Mouse (Mus musculus) liver, adult 2 months (tissue): Measurements from ENCODE around the gene Resp18. TPM values are rescaled to one million over a fixed set of nuclear protein-coding genes. Genes with fewer than 3 reads are reported as not detected.
A peak's percentile ranks its signal among the peaks of the same experiment; 100 is the strongest.

Source experiments
- DNase-seq: peaks from one replicate; pipeline ENCODE4 v3.0.0-alpha.2; 2011; ENCODE audit warnings: low read depth, low spot score; ENCODE audit errors: extremely low read depth
- H3K27ac ChIP-seq: fragments of 200-500 bp; replicated peaks from 2 replicates; pipeline ENCODE4 v1.5.1; 2012; ENCODE audit warnings: low read depth, mild to moderate bottlenecking, control low read depth, inconsistent platforms, low read length; ENCODE audit not compliant: insufficient read depth
- H3K27me3 ChIP-seq: fragments of 200-500 bp; 2 replicates; pipeline ENCODE4 v1.6.1; 2012; ENCODE audit warnings: mild to moderate bottlenecking, moderate library complexity, low read length, inconsistent platforms; ENCODE audit not compliant: control insufficient read depth, insufficient read depth
- H3K36me3 ChIP-seq: fragments of 200-500 bp; 2 replicates; pipeline ENCODE4 v1.6.1; 2012; ENCODE audit warnings: low read length, inconsistent platforms; ENCODE audit not compliant: control insufficient read depth, insufficient read depth
- H3K4me1 ChIP-seq: fragments of 200-500 bp; 2 replicates; pipeline ENCODE4 v1.6.1; 2011; ENCODE audit warnings: low read length; ENCODE audit not compliant: control insufficient read depth, insufficient read depth
- H3K4me3 ChIP-seq: fragments of 200-500 bp; 2 replicates; pipeline ENCODE4 v1.5.1; 2011; ENCODE audit warnings: low read depth, mild to moderate bottlenecking, control low read depth, low read length, moderate library complexity; ENCODE audit not compliant: insufficient read depth
- H3K79me2 ChIP-seq: fragments of 200-500 bp; 2 replicates; pipeline ENCODE4 v1.6.1; 2012; ENCODE audit warnings: inconsistent platforms, mild to moderate bottlenecking, low read length, moderate library complexity; ENCODE audit not compliant: control insufficient read depth, insufficient read depth
- H3K9ac ChIP-seq: fragments of 200-500 bp; 2 replicates; pipeline ENCODE4 v1.6.1; 2012; ENCODE audit warnings: low read depth, mild to moderate bottlenecking, control low read depth, inconsistent platforms, low read length
- CTCF ChIP-seq: fragments of 200-500 bp; IDR thresholded peaks from 2 replicates; pipeline ENCODE4 v1.5.1; 2011; ENCODE audit warnings: low read depth, low read length, control low read depth
- POLR2A ChIP-seq: fragments of 200-500 bp; IDR thresholded peaks from 2 replicates; pipeline ENCODE4 v1.6.1; 2011; ENCODE audit warnings: low read length, control low read depth; ENCODE audit not compliant: insufficient read depth; ENCODE audit errors: extremely low read depth
- WGBS: fragments of 180-500 bp; shearing (Covaris S2); methylation state at CpG from one replicate; pipeline ENCODE4 v1.1.7; 2018; 5-methylcytosine and 5-hydroxymethylcytosine counted together
- polyA plus RNA-seq: library from polyadenylated mRNA; depleted of rRNA; stranded (reverse); fragments of >200 nt; gene quantifications from 2 replicates; pipeline ENCODE4 v1.2.3, GENCODE M21; 2012
- total RNA-seq: library from RNA; depleted of rRNA; stranded (reverse); fragments of >200 nt; gene quantifications from 2 replicates; pipeline ENCODE4 v1.2.3, GENCODE M21; 2014

Resp18 gene
- total and polyA plus RNA-seq, 2 experiments, result 0.28 TPM; not detected in 1

- TF ChIP-seq CTCF (no peak), POLR2A (no peak)
- WGBS, result 67% methylated on average over 7 of the region's 7 CpGs
- peak; percentile 49 for DNase-seq
- Histone ChIP-seq H3K4me3 (no peak overlapping the region), H3K27ac (no peak overlapping the region), H3K36me3 (no peaks in the 10 kb centered on the region), H3K27me3 (no peaks in the 10 kb centered on the region), H3K79me2 (no peaks in the 10 kb centered on the region), H3K9ac (no peak overlapping the region), H3K4me1 (no peaks in the 10 kb centered on the region)
Measured at GRCm38 (mm10) chr1:75284911-75285310, 6.7 kb upstream of the Resp18 start.

DNA sequence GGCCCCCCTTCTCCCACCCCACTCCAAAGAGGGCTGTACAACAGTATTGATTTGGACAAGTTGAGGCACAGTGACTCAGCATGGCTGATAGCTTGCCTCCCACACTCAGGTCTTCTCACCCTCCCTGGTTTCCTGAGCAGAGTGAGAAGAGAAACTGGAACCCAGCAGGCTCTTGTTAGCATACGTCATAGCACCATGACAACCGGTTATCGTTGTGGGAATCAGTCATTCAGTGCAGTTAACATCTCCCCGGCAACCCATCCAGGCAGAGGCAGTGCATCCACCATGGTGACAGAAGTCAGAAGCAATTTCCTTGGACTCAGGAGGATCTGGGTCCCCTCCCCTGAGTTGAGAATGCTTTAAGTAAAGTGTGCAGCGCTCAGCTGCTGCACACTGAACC is 4.8 kb upstream of the Resp18 start:
- Histone ChIP-seq H3K4me1 (no peaks in the 10 kb centered on the region), H3K27ac (no peak overlapping the region), H3K9ac (no peak overlapping the region), H3K79me2 (no peaks in the 10 kb centered on the region), H3K4me3 (no peak overlapping the region), H3K36me3 (no peaks in the 10 kb centered on the region), H3K27me3 (no peaks in the 10 kb centered on the region; the same call in 1 of the 2 replicates)
- no peak for DNase-seq
- TF ChIP-seq POLR2A, result no peak
- TF ChIP-seq CTCF, result no peak
- 83% methylated on average over 5 of the region's 5 CpGs for WGBS

GRCm38 (mm10) chr1:75277195-75278188 is 723 bp downstream of the Resp18 start:
- H3K79me2 ChIP-seq, result no peaks in the 10 kb centered on the region
- no peaks in the 10 kb centered on the region for H3K4me1 ChIP-seq
- TF ChIP-seq CTCF, result no peak
- TF ChIP-seq POLR2A, result no peak
- no peak overlapping the region for H3K4me3 ChIP-seq
- 9% methylated on average over 23 of the region's 23 CpGs for WGBS
- no peaks in the 10 kb centered on the region for H3K36me3 ChIP-seq
- H3K27me3 ChIP-seq, result no peaks in the 10 kb centered on the region; the same call in 1 of the 2 replicates
- no peak overlapping the region for H3K9ac ChIP-seq
- no peak for DNase-seq
- no peak overlapping the region for H3K27ac ChIP-seq

- Histone ChIP-seq H3K36me3 (no peaks in the 10 kb centered on the region), H3K79me2 (no peaks in the 10 kb centered on the region), H3K4me3 (no peak within 1 kb of the TSS), H3K27ac (no peak within 1 kb of the TSS), H3K27me3 (peaks cover 15% of the 10 kb centered on the region; the same call in 1 of the 2 replicates), H3K4me1 (no peaks in the 10 kb centered on the region), H3K9ac (no peak within 1 kb of the TSS)
- TF ChIP-seq CTCF, result no peak
- no peak for TF ChIP-seq POLR2A
- DNase-seq, result no peak
- 15% methylated on average over 32 of the region's 32 CpGs for WGBS
Measured at GRCm38 (mm10) chr1:75264091-75264880, 13.9 kb downstream of the Resp18 start, which contains the start of gene Ptprn. Ptprn (minus strand) TSS chr1:75264502.

- no peak for DNase-seq
- TF ChIP-seq POLR2A, result no peak
- TF ChIP-seq CTCF, result no peak
- Histone ChIP-seq H3K79me2 (no peaks in the 10 kb centered on the region), H3K4me3 (no peak overlapping the region), H3K36me3 (no peaks in the 10 kb centered on the region), H3K4me1 (no peaks in the 10 kb centered on the region), H3K27me3 (peaks cover 15% of the 10 kb centered on the region; the same call in 1 of the 2 replicates), H3K27ac (no peak overlapping the region), H3K9ac (no peak overlapping the region)
- 3% methylated on average over 40 of the region's 40 CpGs for WGBS
Measured at GRCm38 (mm10) chr1:75262969-75263951, 15.0 kb downstream of the Resp18 start.
